Mouse (Mus musculus): ENCODE measurements around the gene Entpd1.

DNA sequence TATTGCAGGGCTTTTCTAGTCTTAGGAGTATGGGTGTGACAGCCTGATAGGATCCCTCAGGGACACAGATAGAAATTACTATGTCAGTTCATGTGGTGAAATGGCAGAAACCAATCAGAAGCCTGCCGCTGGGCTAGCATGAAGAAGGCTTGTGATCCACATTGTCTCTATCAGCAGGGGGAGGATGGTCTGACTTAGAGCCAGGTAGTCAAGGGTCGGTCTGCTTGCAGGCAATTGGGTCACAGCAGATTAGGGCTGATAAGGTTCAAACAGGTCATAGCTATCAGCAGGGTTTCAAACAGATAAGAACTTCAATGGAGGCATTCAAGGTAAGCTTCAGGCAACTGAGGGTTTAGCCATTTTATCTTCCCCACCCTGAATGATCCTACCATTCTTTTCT is 31.3 kb upstream of the Entpd1 start:
- no peak for TF ChIP-seq CTCF (IDR thresholded peaks at IDR 0.05; ENCODE audit: low read depth, low read length)
- no peak for TF ChIP-seq GATA1 (IDR thresholded peaks at IDR 0.05; ENCODE audit: borderline replicate concordance, low read length)
- TF ChIP-seq TAL1 (conservative IDR thresholded peaks at IDR 0.05; ENCODE audit: low read depth, low read length) = no peak
- TF ChIP-seq POLR2AphosphoS5 (IDR thresholded peaks at IDR 0.05; ENCODE audit: insufficient replicate concordance, low read depth, low read length) = no peak

Data from G1E (cell line).